Mouse (Mus musculus) embryonic facial prominence, embryonic 10.5 days (tissue): Measurements from ENCODE around the gene Nkapd1. TPM values are rescaled to one million over a fixed set of nuclear protein-coding genes. Genes with fewer than 3 reads are reported as not detected.
A peak's percentile ranks its signal among the peaks of the same experiment; 100 is the strongest.
"Not testable (repeated sequence)": the region's sequence is repeated elsewhere in the genome, so short reads cannot be mapped to it uniquely, and the experiment has no call there.

Experiments used
- DNase-seq: peaks from one replicate; pipeline ENCODE4 v3.0.0-alpha.2; 2017; ENCODE audit warnings: low spot score
- H3K27ac ChIP-seq: fragments of 300-500 bp; sonication (generic); replicated peaks from 2 replicates; pipeline ENCODE4 v1.5.1; 2016; ENCODE audit warnings: mild to moderate bottlenecking
- H3K27me3 ChIP-seq: fragments of 300-500 bp; sonication (generic); replicated peaks from 2 replicates; pipeline ENCODE4 v1.6.1; 2016; ENCODE audit warnings: low read depth, mild to moderate bottlenecking; ENCODE audit not compliant: poor library complexity, severe bottlenecking
- H3K36me3 ChIP-seq: fragments of 300-500 bp; sonication (generic); replicated peaks from 2 replicates; pipeline ENCODE4 v1.6.1; 2016; ENCODE audit warnings: mild to moderate bottlenecking, moderate library complexity
- H3K4me1 ChIP-seq: fragments of 300-500 bp; sonication (generic); 2 replicates; pipeline ENCODE4 v1.6.1; 2016
- H3K4me3 ChIP-seq: fragments of 300-500 bp; sonication (generic); 2 replicates; pipeline ENCODE4 v1.5.1; 2016; ENCODE audit warnings: mild to moderate bottlenecking, moderate library complexity
- H3K9me3 ChIP-seq: fragments of 300-500 bp; sonication (generic); 2 replicates; pipeline ENCODE4 v1.6.1; 2016; ENCODE audit warnings: mild to moderate bottlenecking
- WGBS: fragments of 180-500 bp; shearing (Covaris S2); methylation state at CpG from one replicate; pipeline ENCODE4 v1.1.7; 2016; 5-methylcytosine and 5-hydroxymethylcytosine counted together
- polyA plus RNA-seq: library from polyadenylated mRNA; unstranded; fragments of >200 nt; fragmentation: Nextera tagmentation; extraction: Ambion mirVana; gene quantifications from 2 replicates; pipeline ENCODE4 v1.2.1, GENCODE M21; 2016

The Nkapd1 gene
- polyA plus RNA-seq, 1 experiment from 2014 or later = 22.4 TPM

DNA sequence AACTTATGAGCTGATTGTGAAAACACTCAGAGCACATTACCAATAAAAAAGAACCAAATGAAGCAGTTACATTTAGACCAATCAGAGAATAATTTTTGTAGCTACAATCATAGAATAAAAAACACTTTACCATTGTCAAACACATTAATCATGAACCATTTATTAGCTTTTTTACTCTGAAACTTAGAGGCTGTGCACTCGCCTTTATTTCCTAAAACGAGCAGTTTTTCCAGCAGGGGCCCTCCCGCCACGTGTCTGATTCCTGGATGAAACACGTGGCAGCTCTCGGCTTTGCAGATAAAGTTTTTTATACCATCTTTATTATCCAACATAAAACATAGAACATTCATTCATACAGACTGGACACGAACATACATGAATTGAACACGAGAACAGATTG is 13.6 kb upstream of the Nkapd1 start:
- H3K27me3 ChIP-seq, H3K4me3 ChIP-seq, DNase-seq, H3K9me3 ChIP-seq, H3K27ac ChIP-seq, H3K4me1 ChIP-seq: not testable (repeated sequence)
- H3K36me3 ChIP-seq = peaks cover 40% of the 10 kb centered on the region
- 89% methylated on average over 6 of the region's 8 CpGs for WGBS

- no peaks in the 10 kb centered on the region for H3K9me3 ChIP-seq
- no peaks in the 10 kb centered on the region for H3K27me3 ChIP-seq
- H3K4me3 ChIP-seq = peak overlapping the region; percentile 100
- H3K36me3 ChIP-seq = peaks cover 26% of the 10 kb centered on the region
- WGBS = 66% methylated on average over 9 of the region's 9 CpGs
- no peak overlapping the region for H3K27ac ChIP-seq
- H3K4me1 ChIP-seq = peaks cover 8% of the 10 kb centered on the region
- no peak for DNase-seq
These were observed 598 bp upstream of the Nkapd1 start for GRCm38 (mm10) chr9:50617794-50618330.

DNA sequence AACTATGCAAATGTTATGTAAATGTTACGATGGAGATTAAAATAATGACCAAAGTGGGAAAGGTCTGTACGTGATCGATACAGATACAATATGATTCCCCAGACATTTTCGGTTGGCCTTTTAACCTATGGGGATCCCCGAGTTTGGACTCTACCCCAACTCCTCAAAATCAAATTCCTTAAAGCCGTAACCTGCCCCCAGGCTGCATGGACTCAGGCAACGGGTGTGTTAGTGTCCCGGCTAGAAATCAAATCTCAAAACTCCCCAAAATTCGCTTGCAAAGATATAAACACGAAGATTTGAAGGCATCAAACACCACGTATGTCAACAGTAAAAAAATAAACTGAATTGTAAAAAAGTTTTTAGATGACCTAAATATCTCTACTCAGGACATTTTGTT is 1.1 kb downstream of the Nkapd1 start:
- no peaks in the 10 kb centered on the region for H3K27me3 ChIP-seq

DNA sequence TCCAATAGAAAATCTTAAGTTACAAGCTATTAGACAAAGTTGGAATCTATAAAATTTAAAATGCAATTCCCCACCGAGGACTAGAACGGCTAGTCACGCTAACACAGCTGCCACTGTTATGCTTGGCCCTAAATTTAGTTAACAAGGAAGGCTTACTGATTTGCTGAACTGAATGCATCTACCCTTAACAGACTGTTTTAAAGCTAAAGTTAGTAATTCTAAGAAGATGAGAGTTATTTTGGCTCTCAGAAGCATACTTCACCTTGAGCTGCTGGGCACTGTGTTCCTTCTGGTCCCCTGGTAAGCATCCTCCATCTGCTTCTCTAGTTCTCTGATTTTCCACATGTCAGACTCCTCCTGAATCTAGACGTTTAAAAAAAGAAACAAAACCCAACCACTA is 5.1 kb downstream of the Nkapd1 start:
- WGBS = 91% methylated on average over 4 of the region's 4 CpGs
- DNase-seq = no peak
- peaks cover 83% of the 10 kb centered on the region for H3K36me3 ChIP-seq
- peaks cover 8% of the 10 kb centered on the region for H3K4me1 ChIP-seq
- H3K27me3 ChIP-seq = no peaks in the 10 kb centered on the region
- no peaks in the 10 kb centered on the region for H3K9me3 ChIP-seq
- no peak overlapping the region for H3K27ac ChIP-seq
- H3K4me3 ChIP-seq = no peak overlapping the region

More for the DNA sequence above, 1.1 kb downstream of the Nkapd1 start:
- Histone ChIP-seq H3K9me3 (no peaks in the 10 kb centered on the region), H3K36me3 (peaks cover 43% of the 10 kb centered on the region), H3K4me3 (peak overlapping the region; percentile 100), H3K4me1 (peaks cover 8% of the 10 kb centered on the region), H3K27ac (peak overlapping the region; percentile 95)
- 36% methylated on average over 11 of the region's 11 CpGs for WGBS
- no peak for DNase-seq

DNA sequence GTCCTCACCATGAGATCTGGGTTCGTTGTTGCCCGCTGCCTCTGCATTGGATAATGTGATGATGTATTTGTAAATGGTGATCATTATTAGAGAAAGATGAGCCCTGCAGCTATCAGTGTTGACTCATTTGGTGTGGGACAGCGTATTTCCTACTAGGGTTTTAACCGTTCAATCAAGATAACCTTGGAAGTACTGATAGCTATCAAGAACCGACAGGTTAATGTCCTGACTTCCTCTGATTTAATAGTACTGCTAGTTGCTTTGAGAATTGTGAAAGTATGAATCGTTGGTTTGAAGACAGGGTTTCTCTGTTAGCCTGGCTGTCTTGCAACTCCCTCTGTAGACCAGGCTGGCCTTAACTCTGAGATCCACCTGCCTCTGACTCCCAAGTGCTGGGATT is 12.9 kb downstream of the Nkapd1 start:
- peak overlapping the region; percentile 91 for H3K4me3 ChIP-seq
- peaks cover 25% of the 10 kb centered on the region for H3K4me1 ChIP-seq
- DNase-seq = no peak
- 5% methylated on average over 6 of the region's 6 CpGs for WGBS
- H3K36me3 ChIP-seq = peaks cover 62% of the 10 kb centered on the region
- no peaks in the 10 kb centered on the region for H3K27me3 ChIP-seq
- peak overlapping the region; percentile 94 for H3K27ac ChIP-seq
- no peaks in the 10 kb centered on the region for H3K9me3 ChIP-seq

DNA sequence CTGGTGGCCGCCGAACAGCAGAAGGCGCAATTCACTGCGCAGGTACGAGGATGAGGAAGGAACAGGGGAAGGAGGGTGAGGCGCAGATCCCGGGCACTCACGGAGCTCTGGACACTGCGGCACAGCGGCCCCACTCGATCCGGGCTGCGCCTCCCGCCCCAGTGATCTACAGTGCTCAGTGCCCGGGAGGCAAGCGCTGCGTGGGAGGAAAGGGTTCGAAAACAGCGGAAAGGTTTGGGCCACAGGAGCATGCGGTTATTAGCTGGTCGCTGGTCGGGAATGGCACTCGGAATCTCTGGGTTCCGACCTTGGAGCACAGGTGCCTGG is 13.3 kb downstream of the Nkapd1 start:
- DNase-seq = no peak
- peak overlapping the region; percentile 91 for H3K4me3 ChIP-seq
- no peaks in the 10 kb centered on the region for H3K27me3 ChIP-seq
- peaks cover 62% of the 10 kb centered on the region for H3K36me3 ChIP-seq
- H3K4me1 ChIP-seq = peaks cover 25% of the 10 kb centered on the region
- WGBS = 0% methylated on average over 24 of the region's 24 CpGs
- H3K9me3 ChIP-seq = no peaks in the 10 kb centered on the region
- peak overlapping the region; percentile 94 for H3K27ac ChIP-seq

DNA sequence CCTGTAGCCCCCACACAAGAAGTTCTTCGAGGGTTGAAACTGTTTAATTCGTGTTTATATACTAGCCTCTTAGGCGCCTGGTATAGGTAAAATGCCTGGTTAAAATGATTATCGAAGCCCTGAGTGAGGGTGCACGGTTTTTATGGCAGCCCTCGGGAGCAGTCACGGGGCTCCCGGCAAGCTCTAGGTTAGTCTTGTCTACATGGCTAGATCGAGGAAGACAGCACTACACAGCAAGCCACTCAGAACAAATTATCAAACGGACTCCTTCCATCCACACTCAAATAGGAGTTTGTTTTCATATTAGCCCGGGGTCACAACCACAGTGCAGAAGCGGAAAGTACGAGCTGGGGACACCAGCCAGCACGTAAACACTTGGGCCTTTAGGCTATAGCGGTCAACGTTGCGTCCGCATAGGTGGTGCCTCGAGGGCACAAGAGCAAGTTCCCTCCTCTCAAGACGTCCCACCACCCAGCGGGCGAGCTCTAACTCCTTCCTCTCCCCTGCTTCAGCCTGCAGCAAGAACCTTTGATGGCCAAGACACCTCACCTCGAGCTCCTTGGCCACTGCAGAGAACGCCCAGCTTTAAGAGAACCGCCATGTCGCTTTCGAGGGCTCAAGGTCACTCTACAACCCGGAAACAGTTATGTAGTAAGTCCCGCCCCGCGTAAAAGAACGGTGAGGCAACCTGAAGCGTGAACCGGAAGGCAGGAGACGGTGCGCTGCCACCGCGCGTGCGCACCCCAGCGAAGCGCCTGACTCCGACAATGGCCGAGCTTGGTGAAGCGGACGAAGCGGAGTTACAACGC is 13.9 kb downstream of the Nkapd1 start, which contains the start of the genes Sdhd and Timm8b:
Sdhd (minus strand) TSS at position 624 of the 809 bp plus-strand sequence.
Timm8b (plus strand) TSS at position 722 of the 809 bp plus-strand sequence.
- H3K27ac ChIP-seq = peak within 1 kb of the TSS; percentile 94
- peaks cover 62% of the 10 kb centered on the region for H3K36me3 ChIP-seq
- H3K4me3 ChIP-seq = peak within 1 kb of the TSS; percentile 91
- H3K27me3 ChIP-seq = no peaks in the 10 kb centered on the region
- no peaks in the 10 kb centered on the region for H3K9me3 ChIP-seq
- DNase-seq = peak; percentile 96
- 1% methylated on average over 48 of the region's 48 CpGs for WGBS
- H3K4me1 ChIP-seq = peaks cover 25% of the 10 kb centered on the region

GRCm38 (mm10) chr9:50602055-50602845 is 15.0 kb downstream of the Nkapd1 start:
- no peak for DNase-seq
- H3K4me1 ChIP-seq = peaks cover 25% of the 10 kb centered on the region
- WGBS = 91% methylated on average over 7 of the region's 7 CpGs
- H3K9me3 ChIP-seq = no peaks in the 10 kb centered on the region
- peak overlapping the region; percentile 91 for H3K4me3 ChIP-seq
- H3K27me3 ChIP-seq = no peaks in the 10 kb centered on the region
- no peak overlapping the region for H3K27ac ChIP-seq
- H3K36me3 ChIP-seq = peaks cover 62% of the 10 kb centered on the region

DNA sequence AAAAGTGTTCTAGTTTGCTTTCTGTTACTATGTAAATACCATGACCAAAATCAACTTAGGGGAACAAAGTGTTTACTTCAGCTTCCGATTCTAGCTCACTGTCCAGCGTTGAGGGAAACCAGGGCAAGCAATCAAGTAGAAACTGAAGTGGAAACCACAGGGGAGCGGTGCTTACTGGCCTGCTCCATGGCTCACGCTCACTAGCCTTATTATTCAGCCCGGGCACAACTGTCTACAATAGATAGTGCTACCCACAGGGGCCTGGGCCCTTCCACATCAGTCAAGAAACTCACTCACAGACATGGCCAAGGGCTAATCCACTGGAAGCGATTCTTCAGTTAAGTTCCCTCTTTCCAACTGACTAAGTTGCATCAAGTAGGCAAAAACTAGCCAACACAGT is 15.7 kb downstream of the Nkapd1 start:
- 93% methylated on average over 6 of the region's 6 CpGs for WGBS
- peaks cover 62% of the 10 kb centered on the region for H3K36me3 ChIP-seq

GRCm38 (mm10) chr9:50596973-50597372 is 20.3 kb downstream of the Nkapd1 start:
- Histone ChIP-seq H3K27me3 (no peaks in the 10 kb centered on the region), H3K9me3 (no peaks in the 10 kb centered on the region), H3K4me1 (peaks cover 7% of the 10 kb centered on the region), H3K27ac (no peak overlapping the region), H3K4me3 (no peak overlapping the region), H3K36me3 (peaks cover 67% of the 10 kb centered on the region)
- WGBS = 96% methylated on average over 8 of the region's 8 CpGs
- DNase-seq = no peak

More for the DNA sequence above, 15.7 kb downstream of the Nkapd1 start:
- Histone ChIP-seq H3K4me3 (peak overlapping the region; percentile 91; the same call in 1 of the 2 replicates), H3K9me3 (no peaks in the 10 kb centered on the region), H3K27me3 (no peaks in the 10 kb centered on the region), H3K4me1 (peaks cover 25% of the 10 kb centered on the region), H3K27ac (no peak overlapping the region)
- DNase-seq = no peak

DNA sequence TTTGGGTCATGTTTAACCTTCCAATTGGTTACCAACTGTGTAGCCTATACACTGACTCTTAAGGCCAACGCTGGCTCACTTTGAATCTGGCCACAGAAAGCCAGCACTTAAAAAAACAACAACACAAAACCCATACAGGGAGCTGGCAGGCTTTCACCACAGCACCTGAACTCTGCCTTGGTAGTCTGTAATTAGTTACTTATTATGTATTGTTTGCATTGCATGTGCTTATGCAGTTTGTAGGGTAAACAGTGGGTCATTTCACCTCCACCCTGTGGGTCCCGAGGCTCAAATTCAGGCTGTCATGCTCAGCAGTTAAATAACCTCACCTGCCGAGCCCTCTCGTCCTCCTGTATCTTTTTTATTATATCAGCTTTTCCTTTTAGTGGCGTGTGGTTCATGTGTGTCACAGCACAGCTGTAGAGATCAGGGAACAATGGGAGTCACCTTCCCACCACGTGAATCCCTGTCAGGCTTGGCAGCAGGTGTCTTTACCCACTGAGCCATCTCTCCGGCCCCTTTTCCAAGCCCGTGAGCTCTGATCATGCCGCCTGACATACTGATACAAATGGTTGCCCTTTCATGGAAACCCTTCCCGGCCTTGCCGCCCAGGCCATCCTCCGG is 22.4 kb downstream of the Nkapd1 start:
- Histone ChIP-seq H3K4me3 (no peak overlapping the region), H3K9me3 (no peaks in the 10 kb centered on the region), H3K36me3 (peaks cover 55% of the 10 kb centered on the region), H3K27ac (no peak overlapping the region), H3K27me3 (no peaks in the 10 kb centered on the region), H3K4me1 (no peaks in the 10 kb centered on the region)
- 81% methylated on average over 12 of the region's 12 CpGs for WGBS
- no peak for DNase-seq

DNA sequence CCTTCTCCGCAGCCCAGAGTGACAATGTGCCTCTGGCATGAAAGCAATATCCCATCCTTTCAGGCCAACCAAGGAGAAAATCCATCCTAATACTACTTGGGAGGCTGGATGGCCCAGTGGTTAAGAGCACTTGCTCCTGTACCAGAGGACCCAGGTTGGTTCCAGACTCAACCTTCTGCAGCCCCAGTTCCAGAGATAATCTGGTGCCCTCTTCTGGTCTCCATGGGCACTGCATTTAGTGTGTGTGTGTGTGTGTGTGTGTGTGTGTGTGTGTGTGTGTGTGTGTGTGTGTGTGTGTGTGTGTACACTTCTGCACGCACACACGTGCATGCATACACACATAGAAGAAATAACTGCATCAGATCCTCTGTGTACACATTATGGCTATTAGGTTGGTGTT is 23.7 kb downstream of the Nkapd1 start:
- Histone ChIP-seq H3K27me3 (no peaks in the 10 kb centered on the region), H3K9me3 (no peaks in the 10 kb centered on the region), H3K4me3 (no peak overlapping the region), H3K36me3 (peaks cover 41% of the 10 kb centered on the region), H3K4me1 (no peaks in the 10 kb centered on the region), H3K27ac (no peak overlapping the region)
- 84% methylated on average over 3 of the region's 3 CpGs for WGBS
- DNase-seq = peak; percentile 37
